Mouse (Mus musculus) thymus, adult 2 months (tissue): Measurements from ENCODE around the gene Zfp12. TPM values are rescaled to one million over a fixed set of nuclear protein-coding genes. Genes with fewer than 3 reads are reported as not detected.
"Not testable (repeated sequence)": the region's sequence is repeated elsewhere in the genome, so short reads cannot be mapped to it uniquely, and the experiment has no call there.

ENCODE experiments used
- DNase-seq: peaks from one replicate; pipeline ENCODE4 v3.0.0; 2021
- H3K27ac ChIP-seq: fragments of 200-500 bp; 2 replicates; pipeline ENCODE4 v1.5.1; 2012; ENCODE audit warnings: low read length, control low read depth; ENCODE audit not compliant: control insufficient read depth, insufficient read depth
- H3K27me3 ChIP-seq: fragments of 200-500 bp; 2 replicates; pipeline ENCODE4 v1.6.1; 2012; ENCODE audit warnings: mild to moderate bottlenecking, low read length, moderate library complexity, mixed read lengths; ENCODE audit not compliant: control insufficient read depth, insufficient read depth
- H3K36me3 ChIP-seq: fragments of 200-500 bp; 2 replicates; pipeline ENCODE4 v1.6.1; 2012; ENCODE audit warnings: mild to moderate bottlenecking, low read length, moderate library complexity; ENCODE audit not compliant: control insufficient read depth, insufficient read depth
- H3K4me1 ChIP-seq: fragments of 200-500 bp; replicated peaks from 2 replicates; pipeline ENCODE4 v1.6.1; 2012; ENCODE audit warnings: low read length; ENCODE audit not compliant: control insufficient read depth, insufficient read depth
- H3K4me3 ChIP-seq: fragments of 200-500 bp; 2 replicates; pipeline ENCODE4 v1.5.1; 2012; ENCODE audit warnings: mild to moderate bottlenecking, low read length, control low read depth, moderate library complexity; ENCODE audit not compliant: control insufficient read depth, insufficient read depth
- CTCF ChIP-seq: fragments of 200-500 bp; IDR thresholded peaks from 2 replicates; pipeline ENCODE4 v1.5.1; 2012; ENCODE audit warnings: mild to moderate bottlenecking, control low read depth, low read length, moderate library complexity, borderline replicate concordance; ENCODE audit not compliant: control insufficient read depth, poor library complexity, insufficient read depth; ENCODE audit errors: extremely low read depth
- POLR2A ChIP-seq: fragments of 200-500 bp; IDR thresholded peaks from 2 replicates; pipeline ENCODE4 v1.6.1; 2012; ENCODE audit warnings: mild to moderate bottlenecking, low read length, control low read depth, moderate library complexity; ENCODE audit not compliant: control insufficient read depth, poor library complexity, insufficient read depth; ENCODE audit errors: extremely low read depth
- WGBS: fragments of 180-500 bp; shearing (Covaris S2); methylation state at CpG from one replicate; pipeline ENCODE4 v1.1.7; 2018; 5-methylcytosine and 5-hydroxymethylcytosine counted together
- polyA plus RNA-seq: library from polyadenylated mRNA; depleted of rRNA; stranded (reverse); fragments of >200 nt; gene quantifications from 2 replicates; pipeline ENCODE4 v1.2.3, GENCODE M21; 2012; rRNA removed

Zfp12 gene
- polyA plus RNA-seq: 24.8 and 32.9 TPM in 2 replicates

GRCm38 (mm10) chr5:143235028-143235693, at the start of gene Zfp12:
Gene Zfp12, plus strand, starts transcription at chr5:143235163.
- WGBS: under 1% methylated on average over 58 of the region's 58 CpGs
- Histone ChIP-seq H3K4me1 (peaks cover 8% of the 10 kb centered on the region), H3K27ac (no peak within 1 kb of the TSS), H3K4me3 (peak within 1 kb of the TSS; percentile 60), H3K27me3 (no peaks in the 10 kb centered on the region), H3K36me3 (peaks cover 4% of the 10 kb centered on the region)
- DNase-seq: peak; percentile 90
- TF ChIP-seq POLR2A: peak; percentile 76
- peak; percentile 66 for TF ChIP-seq CTCF

GRCm38 (mm10) chr5:143188014-143188413, 46.9 kb upstream of the Zfp12 start:
- H3K4me1 ChIP-seq, H3K27ac ChIP-seq, H3K36me3 ChIP-seq, DNase-seq, H3K27me3 ChIP-seq, H3K4me3 ChIP-seq: not testable (repeated sequence)
- 100% methylated on average over 1 of the region's 1 CpGs for WGBS

GRCm38 (mm10) chr5:143192806-143193205, 42.2 kb upstream of the Zfp12 start:
- Histone ChIP-seq H3K4me1 (no peaks in the 10 kb centered on the region), H3K27ac (no peak overlapping the region), H3K27me3 (no peaks in the 10 kb centered on the region), H3K36me3 (no peaks in the 10 kb centered on the region), H3K4me3 (no peak overlapping the region)
- 89% methylated on average over 8 of the region's 8 CpGs for WGBS
- no peak for DNase-seq
- TF ChIP-seq POLR2A (no peak), CTCF (no peak)

- H3K27ac ChIP-seq, H3K4me3 ChIP-seq, H3K4me1 ChIP-seq, H3K27me3 ChIP-seq, DNase-seq, H3K36me3 ChIP-seq: not testable (repeated sequence)
- WGBS: 50% methylated on average over 8 of the region's 8 CpGs
These were observed 40.2 kb upstream of the Zfp12 start for GRCm38 (mm10) chr5:143194747-143195146.

GRCm38 (mm10) chr5:143195166-143195565, 39.8 kb upstream of the Zfp12 start:
- Histone ChIP-seq H3K27me3 (no peaks in the 10 kb centered on the region), H3K4me3 (no peak overlapping the region), H3K27ac (no peak overlapping the region), H3K4me1 (no peaks in the 10 kb centered on the region), H3K36me3 (no peaks in the 10 kb centered on the region)
- WGBS: 82% methylated on average over 2 of the region's 2 CpGs
- no peak for DNase-seq
- no peak for TF ChIP-seq POLR2A
- TF ChIP-seq CTCF: no peak

- no peaks in the 10 kb centered on the region for H3K27me3 ChIP-seq
- TF ChIP-seq CTCF: no peak
- TF ChIP-seq POLR2A: no peak
- WGBS: 89% methylated on average over 4 of the region's 4 CpGs
- H3K4me1 ChIP-seq: no peaks in the 10 kb centered on the region
- no peak for DNase-seq
- H3K27ac ChIP-seq: no peak overlapping the region
- no peaks in the 10 kb centered on the region for H3K36me3 ChIP-seq
- H3K4me3 ChIP-seq: no peak overlapping the region
These were observed 38.5 kb upstream of the Zfp12 start for GRCm38 (mm10) chr5:143196506-143196905.

- TF ChIP-seq CTCF (no peak), POLR2A (no peak)
- Histone ChIP-seq H3K4me3 (no peak overlapping the region), H3K27me3 (no peaks in the 10 kb centered on the region), H3K27ac (no peak overlapping the region), H3K36me3 (no peaks in the 10 kb centered on the region), H3K4me1 (no peaks in the 10 kb centered on the region)
- WGBS: 81% methylated on average over 3 of the region's 3 CpGs
- DNase-seq: no peak
These were observed 29.9 kb upstream of the Zfp12 start for GRCm38 (mm10) chr5:143205015-143205414.
